Mouse (Mus musculus): ENCODE measurements around the gene Eps8.
"Not testable (repeated sequence)": the region's sequence is repeated elsewhere in the genome, so short reads cannot be mapped to it uniquely, and the experiment has no call there.

Eps8 gene

DNA sequence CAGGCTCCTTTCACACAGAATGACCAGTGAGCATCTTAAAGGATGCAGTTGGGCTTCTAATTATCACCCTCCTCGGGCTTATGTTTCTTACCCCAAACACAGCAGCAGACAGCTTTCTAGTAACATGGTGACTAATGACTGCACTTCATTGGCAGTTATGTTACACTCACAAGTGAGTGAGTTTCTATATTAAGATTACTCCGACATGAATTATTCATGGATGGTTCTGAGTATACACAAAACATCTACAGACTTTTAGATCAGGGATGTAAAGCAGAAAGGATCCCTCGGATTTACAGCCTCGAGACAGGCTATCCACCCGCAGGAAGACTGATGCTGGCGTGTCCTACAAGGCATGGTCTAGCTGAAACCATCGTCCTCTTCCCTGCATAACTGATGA lies 171.8 kb downstream of the Eps8 start:
- no peak for DNase-seq (ENCODE audit: low spot score in 2 of 2)

DNA sequence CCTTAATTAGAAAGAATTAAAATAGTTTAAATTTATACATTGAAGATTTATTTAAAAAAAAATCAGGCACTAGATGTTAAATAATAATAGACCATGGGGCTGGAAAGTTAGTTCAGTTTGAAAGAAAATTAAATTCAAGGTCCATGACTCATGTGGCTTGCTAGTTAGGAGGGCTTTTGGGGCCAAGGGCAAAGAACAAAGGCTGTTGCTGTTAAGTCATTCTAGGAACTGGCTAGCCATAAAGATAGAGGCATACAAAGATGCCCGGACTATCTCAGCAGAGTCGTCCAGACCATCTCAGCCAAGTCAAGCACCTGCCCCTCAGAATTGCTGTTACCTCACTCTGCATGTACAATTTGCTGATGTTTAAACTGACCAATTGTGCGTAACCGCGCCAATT lies 179.0 kb downstream of the Eps8 start:
- DNase-seq (ENCODE audit: low spot score in 2 of 2): not testable (repeated sequence)

DNA sequence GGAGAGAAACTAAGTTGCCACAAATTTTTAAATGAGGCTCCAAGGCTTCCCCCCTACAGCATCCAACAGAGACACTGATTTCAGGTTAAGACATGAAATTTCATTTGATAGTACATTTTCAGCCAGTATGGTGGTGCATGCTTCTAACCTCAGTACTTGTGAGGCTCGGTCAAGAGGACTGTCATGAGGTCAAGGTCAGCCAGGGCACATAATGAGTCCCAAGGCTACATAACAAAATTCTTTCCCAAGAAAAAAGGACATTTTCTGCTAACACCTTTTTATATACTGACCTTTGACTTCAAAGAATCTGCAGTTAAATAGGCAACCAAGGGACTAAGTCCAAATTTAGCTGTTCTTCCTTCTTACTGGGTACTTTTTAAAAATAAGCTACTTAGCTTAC lies 181.2 kb downstream of the Eps8 start:
- no peak for DNase-seq (ENCODE audit: low spot score in 2 of 2)

DNA sequence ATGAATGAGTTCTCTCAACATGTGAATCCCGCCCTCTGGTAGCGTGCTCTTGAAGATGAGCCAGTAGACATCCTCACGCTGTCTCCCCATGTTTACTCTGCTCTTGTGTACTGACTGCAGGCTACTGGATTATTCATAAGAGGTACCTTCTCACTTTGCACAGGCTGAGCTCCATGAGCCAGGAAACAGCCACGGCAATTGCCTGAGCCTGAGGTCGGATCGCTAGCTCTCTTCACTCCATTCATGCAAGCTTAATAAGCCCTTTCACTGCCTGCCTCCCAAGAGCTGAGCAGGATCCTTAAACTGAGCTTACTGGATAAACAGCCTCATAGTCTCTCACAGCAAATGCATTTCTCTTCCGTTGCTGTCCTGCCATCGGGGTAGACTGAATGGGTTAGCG lies 182.5 kb downstream of the Eps8 start:
- DNase-seq (ENCODE audit: low spot score in 2 of 2): no peak

DNA sequence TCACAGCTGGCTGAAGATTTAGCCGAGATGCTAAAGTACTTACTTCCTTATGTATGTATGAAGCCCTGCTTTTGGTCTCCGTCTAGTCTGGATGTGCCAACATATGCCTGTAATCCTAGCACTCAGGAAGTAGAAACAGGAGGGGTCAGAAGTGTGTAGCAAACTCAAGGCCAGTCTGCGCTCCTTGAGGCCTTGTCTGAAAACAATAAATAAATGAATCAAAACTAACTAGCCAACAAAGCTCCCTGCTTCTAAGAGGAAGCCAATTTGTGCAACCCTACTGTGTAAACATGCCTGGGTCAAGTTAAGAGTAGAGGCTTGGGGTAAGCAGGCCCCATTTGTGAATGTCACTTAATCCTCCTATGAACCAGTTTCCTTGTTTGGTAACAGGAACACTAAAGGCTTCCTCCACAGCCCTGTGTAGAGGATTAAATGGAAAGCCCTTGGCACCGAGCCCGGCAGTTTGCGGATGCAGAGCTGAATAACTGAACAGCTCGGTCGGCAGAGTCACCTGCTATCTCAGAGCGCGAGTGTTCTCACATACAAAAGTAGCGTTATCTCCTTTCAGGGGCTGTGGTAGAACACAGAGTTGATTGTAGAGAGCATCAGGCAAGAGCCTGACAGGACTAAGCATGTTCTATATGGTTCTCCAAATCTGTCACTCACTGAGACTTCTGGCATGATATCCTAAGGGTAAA lies 183.6 kb downstream of the Eps8 start:
- DNase-seq (ENCODE audit: low spot score in 2 of 2): peak; percentile 74 to 75

DNA sequence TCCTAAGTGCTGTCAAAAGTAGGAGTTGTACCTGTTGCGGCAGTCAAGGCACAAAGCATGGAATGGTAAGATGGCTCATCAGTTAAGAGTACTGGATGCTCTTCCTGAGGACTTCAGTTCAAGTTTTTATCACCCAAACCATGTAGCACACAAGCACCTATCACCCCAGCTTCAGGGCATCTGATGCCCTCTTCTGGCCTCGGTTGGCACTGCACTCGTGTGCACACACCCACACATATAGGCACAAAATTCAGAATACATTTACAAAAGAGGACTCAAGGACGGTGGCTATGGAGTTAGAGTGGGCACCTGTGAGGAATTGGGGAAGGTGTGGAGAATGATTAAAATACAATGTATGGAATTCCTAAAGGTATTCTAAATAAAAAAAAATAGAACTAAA lies 185.1 kb downstream of the Eps8 start:
- DNase-seq (ENCODE audit: low spot score in 2 of 2): no peak

DNA sequence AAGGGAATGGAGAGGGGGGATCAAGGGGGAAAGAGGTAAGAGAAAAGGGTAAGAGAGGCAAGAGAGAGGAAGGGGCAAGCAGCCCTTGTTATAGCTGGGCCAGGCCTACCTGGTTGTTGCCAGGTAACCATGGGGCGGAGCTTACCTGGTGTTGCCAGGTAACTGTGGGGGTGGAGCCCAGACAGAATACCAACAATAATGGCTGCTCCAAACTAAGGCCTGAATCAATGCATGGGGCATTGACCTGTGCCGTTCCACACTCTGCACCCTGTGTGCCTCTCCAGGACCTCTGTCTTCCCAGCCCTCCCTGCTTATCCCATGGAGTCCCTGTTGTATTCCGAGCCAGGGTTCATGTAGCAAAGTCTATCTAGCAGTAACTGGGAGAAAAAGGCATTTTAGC lies 187.0 kb downstream of the Eps8 start:
- no peak for DNase-seq (ENCODE audit: low spot score in 2 of 2)

DNA sequence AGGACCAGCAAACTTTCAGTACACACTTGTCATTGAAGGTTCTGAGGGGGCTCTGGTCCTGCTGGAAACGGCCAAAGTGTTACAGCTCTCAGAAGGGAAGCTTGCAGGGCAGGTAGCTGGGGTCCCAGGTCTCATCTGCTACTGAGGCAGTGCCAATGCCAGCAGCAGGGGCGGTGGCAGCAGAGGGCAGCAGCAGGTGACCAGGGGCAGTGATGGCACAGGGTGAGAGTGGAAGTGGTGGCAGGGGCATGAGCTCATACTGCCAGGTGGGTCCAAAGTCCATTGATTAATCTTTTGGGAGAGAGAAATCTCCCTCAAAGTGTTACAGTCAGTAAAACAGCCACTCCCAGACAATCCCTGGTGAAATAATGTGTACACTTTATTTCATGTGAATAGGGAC lies 188.4 kb downstream of the Eps8 start:
- DNase-seq (ENCODE audit: low spot score in 2 of 2): no peak

DNA sequence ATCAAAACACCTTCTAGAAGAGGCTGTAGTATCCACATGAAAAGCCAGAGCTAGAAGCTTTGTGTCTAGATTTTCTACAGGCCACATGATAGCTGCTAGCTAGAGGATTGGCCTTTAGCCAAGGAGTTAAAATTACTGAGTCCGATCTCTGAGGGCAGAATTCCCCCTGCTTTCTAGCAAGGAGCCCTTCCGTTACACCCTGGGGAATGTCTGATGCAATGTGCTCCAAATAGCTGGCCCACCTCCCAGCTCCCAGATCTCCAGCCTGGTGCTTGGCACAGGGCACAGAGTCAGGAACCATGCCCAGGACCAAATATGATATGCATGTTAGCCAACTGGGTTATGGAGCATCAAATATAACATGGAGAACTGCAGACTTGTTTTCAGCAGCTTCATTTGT lies 189.4 kb downstream of the Eps8 start:
- no peak for DNase-seq (ENCODE audit: low spot score in 2 of 2)

DNA sequence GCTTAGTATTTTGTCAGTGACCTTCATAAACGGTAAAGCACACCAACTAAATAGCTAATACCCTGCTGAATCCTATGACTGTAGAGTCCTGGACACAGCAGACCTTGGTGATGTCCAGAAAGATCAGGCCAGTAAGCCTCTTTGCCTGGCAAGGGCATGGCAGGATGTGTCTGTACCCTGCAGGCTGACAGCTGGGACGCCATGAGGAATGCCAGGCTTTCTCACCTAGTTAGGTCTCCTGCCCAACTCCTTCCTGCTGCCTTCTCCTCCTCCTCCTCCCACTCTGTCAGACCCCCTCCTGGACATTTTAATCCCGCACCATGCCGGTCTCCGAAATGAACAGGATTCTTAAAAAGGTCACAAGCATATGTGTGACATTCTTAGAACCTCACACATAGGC lies 190.9 kb downstream of the Eps8 start:
- DNase-seq (ENCODE audit: low spot score in 2 of 2): no peak

DNA sequence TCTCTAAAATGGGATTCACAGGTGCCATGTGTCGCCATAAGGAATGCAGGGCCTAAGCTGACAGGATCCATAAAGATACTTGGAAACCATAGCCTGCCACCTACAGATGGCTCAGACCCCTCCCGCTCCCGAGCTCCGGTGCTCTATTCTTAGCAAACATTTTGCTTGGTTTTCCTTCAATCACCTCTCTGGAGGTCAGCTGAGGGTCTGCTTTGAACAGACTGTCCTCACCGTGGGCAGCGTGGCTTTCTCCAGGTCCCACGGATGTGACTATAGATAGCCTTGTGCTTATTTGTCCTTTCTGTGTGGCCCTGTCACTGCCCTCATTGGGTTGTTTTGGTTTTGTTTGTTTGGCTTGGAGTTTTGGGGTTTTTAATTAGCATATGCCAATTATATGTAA lies 196.5 kb downstream of the Eps8 start:
- no peak for DNase-seq (ENCODE audit: low spot score in 2 of 2)

DNA sequence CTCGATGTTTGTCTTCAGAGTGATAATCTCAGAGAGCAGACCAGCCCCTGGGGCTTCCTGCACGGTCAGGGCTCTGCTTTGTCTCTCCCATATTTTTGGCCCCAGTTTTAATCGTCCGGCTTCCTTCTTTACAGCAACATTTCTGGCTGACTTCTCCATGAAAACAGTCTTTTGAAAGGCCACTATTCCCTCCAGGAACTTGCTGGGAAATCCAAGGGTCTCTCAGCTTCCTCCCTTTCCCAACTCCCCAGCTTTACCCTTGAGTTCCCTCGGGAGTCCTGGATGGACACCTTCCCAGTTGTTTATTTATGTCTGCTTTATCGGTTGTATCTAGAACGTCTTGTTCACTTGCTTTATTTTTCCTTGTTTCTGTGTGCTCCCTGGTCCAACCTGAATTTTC lies 197.5 kb downstream of the Eps8 start:
- no peak for DNase-seq (ENCODE audit: low spot score in 2 of 2)

DNA sequence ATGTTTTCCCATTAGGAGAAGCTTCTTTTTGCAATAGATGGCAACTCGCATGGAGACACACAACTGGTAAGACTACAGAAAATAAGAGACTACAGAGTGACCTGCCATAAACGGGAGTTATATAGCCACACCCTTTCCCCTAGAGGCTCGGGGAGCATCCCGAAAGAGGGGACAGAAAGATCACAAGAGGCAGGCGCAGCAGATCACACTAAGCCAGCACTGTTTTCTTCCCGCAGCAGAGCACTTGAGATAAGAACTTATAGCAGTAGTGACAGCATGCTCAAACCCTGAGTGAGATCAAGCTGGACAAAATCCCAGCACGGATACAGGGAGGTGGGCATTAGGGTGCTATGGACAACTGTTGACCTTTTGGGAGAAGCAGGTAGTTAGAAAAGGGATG lies 198.6 kb downstream of the Eps8 start:
- no peak for DNase-seq (ENCODE audit: low spot score in 2 of 2)

DNA sequence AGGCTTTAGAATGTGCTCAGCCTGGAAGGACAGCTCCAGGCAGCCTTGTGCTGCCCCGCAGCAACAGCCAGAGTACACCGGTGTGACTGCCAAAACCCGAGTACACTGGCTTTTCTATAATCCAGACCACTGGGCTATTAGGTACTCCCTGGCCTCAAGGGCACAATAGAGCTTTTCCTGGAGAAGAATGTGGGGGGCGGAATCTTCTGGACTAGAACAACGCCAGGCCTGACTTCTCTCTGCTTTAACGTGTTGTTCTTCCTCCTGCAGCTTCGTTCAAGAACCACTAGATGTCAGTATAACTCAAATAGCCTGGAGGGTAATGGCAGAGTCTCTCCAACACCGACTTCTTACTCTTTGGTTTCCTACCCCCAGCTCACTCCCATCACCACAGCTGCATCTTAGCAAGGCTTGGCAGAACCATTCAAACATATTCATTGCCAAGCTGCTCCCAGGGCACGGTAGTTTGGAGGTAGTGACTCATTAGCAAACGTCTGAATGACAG lies 199.1 kb downstream of the Eps8 start:
- peak in 1 of 2 experiments; percentile 11 for DNase-seq (ENCODE audit: low spot score in 2 of 2)

DNA sequence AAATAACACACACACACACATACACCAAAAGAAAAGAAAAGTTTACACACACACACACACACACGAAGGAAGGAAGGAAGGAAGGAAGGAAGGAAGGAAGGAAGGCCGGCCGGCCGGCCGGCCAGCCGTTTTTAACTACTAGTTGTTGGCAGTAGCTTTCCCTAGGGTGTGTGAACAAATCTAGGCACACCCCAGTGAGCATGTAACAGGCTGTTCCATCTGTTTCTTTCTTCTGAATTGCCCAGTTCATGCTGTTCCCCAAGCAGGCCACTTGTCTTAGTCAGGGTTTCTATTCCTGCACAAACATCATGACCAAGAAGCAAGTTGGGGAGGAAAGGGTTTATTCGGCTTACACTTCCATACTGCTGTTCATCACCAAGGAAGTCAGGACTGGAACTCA lies 208.6 kb downstream of the Eps8 start:
- DNase-seq (ENCODE audit: low spot score in 2 of 2): not testable (repeated sequence)

DNA sequence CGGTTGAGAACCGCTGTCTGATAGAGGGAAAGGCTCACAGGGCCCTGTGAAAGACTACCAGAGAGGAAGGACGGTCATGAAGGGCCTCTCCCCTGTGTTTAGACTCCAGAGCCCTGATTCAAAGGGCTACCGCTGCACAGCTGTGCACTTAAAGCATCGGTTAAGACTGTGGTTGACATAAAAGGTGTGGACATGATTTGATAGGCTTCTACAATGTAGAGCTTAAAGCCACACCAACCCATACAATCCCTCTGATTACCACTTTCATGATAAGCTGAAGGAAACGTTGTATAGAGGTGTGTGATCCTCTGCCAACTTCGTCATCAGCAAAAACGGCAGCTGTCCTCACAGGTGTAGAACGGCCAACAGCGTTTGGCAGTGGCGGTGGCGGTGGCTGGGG lies 211.6 kb downstream of the Eps8 start:
- DNase-seq (ENCODE audit: low spot score in 2 of 2): no peak

DNA sequence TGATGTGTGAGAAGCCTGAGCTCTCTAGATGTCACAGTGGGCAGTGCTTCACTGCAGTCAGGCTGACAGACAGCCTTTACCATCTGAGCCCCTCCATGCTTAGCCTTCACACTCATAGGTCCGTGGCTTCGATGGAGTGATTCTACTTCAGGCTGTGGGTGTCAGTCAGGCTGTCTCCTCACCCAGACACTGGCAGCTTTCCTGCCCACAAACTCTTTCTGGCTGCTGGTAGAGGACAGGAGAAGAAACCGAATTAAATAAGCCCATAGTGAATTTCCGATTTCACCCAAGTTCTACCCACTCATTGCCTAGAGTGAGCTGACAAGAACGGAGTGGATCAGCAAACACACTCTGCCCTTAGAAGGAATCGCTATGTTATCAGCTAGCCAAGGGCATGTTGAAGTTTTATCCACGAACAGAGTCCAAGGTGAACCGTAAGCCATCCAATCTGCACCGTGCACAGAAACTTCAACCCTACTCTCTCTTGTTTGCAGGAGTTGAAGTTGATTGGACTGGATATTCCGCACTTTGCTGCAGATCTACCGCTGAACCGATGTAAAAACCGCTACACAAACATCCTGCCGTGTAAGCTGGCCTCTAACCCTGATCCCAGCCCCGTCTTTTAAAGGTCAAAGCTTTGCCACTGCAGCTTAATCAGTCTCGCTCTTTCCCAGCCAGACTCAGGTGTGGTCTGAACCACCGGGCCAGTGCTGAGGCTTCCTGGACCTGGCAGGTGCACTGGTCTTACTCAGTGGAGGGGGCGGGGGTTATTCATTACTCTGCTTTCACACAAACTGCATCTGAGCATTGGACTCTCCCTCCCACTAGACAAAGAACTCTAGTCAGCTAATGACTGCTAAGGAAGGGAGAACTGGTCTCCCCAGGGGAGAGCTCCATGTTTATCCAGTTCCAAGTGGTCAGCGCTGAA lies 213.9 kb downstream of the Eps8 start:
- peak in 1 of 2 experiments; percentile 28 for DNase-seq (ENCODE audit: low spot score in 2 of 2)

DNA sequence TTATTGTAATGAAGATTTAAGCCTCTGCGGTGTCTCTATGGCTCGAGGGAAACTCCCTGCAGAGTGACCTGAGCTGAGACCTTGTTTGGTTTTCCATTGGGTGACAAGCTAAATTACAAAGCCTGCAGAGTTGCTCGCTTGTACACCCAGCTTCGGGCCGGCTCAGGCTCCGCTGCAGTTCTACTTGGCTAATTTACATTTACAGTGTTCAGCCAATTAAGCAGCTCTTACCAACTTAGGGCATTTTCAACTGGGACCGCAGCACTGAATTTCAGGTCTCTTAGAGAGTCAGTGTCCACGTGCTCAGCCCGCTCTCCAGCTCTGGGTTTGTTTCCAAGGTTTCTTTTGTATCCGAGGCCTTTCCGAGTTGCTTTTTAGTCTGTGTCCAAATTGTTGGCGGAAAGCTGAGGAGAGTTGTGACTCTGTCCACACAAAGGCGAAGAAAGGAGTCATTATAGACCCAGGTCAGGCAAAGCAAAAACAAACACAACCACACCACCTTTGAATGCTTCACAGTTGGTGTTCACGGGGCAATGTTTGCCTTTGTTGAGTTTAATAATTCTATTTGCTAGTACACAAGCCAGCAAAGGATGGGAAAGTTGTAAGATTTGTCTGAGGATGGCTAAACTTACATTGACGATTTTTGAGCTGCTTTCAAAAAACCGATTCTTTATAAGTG lies 216.6 kb downstream of the Eps8 start:
- no peak for DNase-seq (ENCODE audit: low spot score in 2 of 2)

DNA sequence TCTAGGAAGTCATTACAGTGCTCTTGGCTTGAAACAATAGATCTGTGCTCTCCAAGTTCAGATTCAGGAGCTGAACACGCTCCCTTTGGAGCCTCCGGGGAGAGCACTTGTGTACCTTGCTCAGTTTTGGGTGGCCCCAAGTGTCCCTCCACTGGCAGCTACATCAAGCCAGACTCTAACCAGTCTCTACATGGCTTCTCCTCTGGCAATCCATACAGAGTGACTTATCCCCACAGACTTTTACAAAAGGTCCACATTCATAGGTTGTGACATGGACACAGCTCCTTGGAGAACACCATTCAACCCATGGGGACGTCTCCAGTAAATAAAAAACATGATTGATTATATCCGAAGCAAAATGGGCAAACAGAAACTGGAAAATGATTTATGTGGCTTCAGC lies 217.2 kb downstream of the Eps8 start:
- DNase-seq (ENCODE audit: low spot score in 2 of 2): no peak

DNA sequence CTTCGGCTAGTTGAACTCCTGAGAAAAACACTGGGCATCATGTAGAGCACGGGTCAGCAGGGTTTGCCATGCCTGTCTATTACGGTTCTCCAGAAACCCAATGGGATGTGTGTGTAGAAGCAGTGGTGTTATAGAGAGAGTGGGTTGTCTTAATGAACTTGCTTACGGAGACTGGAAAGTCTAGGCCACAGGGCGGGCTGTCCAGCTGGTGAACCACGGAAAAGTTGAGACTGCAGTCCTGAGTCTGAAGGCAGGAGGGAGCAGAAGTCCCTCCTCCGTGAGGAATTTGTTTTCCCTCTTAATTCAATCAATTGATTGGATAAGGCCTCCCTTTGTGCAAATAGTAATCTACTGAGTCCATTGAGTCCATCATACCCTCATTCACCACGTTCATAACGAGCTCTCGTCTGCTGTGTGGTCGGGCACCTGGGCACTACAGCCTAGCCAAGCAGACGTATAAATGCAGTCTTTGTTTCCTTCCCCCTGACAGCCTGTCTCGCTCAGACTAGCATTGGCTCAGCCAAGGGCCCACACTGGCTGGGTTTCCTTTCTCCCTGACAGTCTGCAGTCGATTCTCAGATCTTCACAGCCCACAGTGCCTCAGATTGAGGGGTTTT lies 221.0 kb downstream of the Eps8 start:
- no peak for DNase-seq (ENCODE audit: low spot score in 2 of 2)

Data from right cerebral cortex, postnatal 36 days (tissue).